In genomic region chr10:93888935-93889578, GRCm38 (mm10) we compare ENCODE assay signal across 8 mouse cellular contexts. TPM values are rescaled to one million over a fixed set of nuclear protein-coding genes. Genes with fewer than 3 reads are reported as not detected.
DNase-seq lines count a peak whose midpoint lies in the region; ATAC-seq lines count a peak whose summit lies in the region.

No protein-coding gene starts in this region.

- DNase-seq in adrenal gland, adult 8-10 months, result peak; percentile 34
- DNase-seq in adrenal gland, adult 18-20 months (ENCODE audit: low spot score in 2 of 2), result no peak
- DNase-seq in ES-CJ7 (ENCODE audit: low read depth, low spot score), result peak; percentile 34
- peak; percentile 23 for DNase-seq in embryo, embryonic 11.5 days (ENCODE audit: low read depth, low spot score)
- peak; percentile 24 to 72 for DNase-seq in kidney, postnatal 25 days
- peak; percentile 4 for DNase-seq in lung, postnatal 36 days
- peak; percentile 55 to 83 for DNase-seq in spleen, postnatal 10 days (ENCODE audit: low spot score in 2 of 2)

- ATAC-seq in granulocyte monocyte progenitor cell, adult 5-6 weeks (replicated peaks; ENCODE audit: poor library complexity, severe bottlenecking), result peak; percentile 55

RNA-seq across cellular contexts. Expression of gene Metap2, which starts 7.8 kb away (rescaled TPM):
- total RNA-seq in adrenal gland, adult 8-10 months (2022), result 100 to 1,000 TPM; 159 to 224 (median 194) TPM
- total RNA-seq in adrenal gland, adult 18-20 months (2021), result 100 to 1,000 TPM; 145 to 178 TPM
- total RNA-seq in granulocyte monocyte progenitor cell, adult 5-6 weeks (2014; fragmentation: Nextera tagmentation), result 214 and 233 TPM in 2 replicates
- total RNA-seq in granulocyte monocyte progenitor cell, adult 5-6 weeks (2017), result 337 and 338 TPM in 2 replicates

RNA-seq across cellular contexts. Expression of gene Usp44, which starts 57.7 kb away (rescaled TPM):
- not detected for total RNA-seq in adrenal gland, adult 8-10 months (2022)
- total RNA-seq in adrenal gland, adult 18-20 months (2021), result not detected
- 1.3 and 1.6 TPM in 2 replicates for total RNA-seq in granulocyte monocyte progenitor cell, adult 5-6 weeks (2014; fragmentation: Nextera tagmentation)
- total RNA-seq in granulocyte monocyte progenitor cell, adult 5-6 weeks (2017), result 1.6 and 2.9 TPM in 2 replicates

Comparison
In these comparisons a context has a peak if more than half of its experiments do, and no peak if none do; other contexts are left out.
1. DNase-seq: peak in adrenal gland, adult 8-10 months (single experiment), ES-CJ7 (single experiment), embryo, embryonic 11.5 days (single experiment), kidney, postnatal 25 days (2 of 2), lung, postnatal 36 days (single experiment) and spleen, postnatal 10 days (2 of 2); none in adrenal gland, adult 18-20 months (0 of 2).